Mouse (Mus musculus): ENCODE measurements around the gene Efcab10. TPM values are rescaled to one million over a fixed set of nuclear protein-coding genes. Genes with fewer than 3 reads are reported as not detected.

Gene Efcab10
- polyA plus RNA-seq, 1 experiment from 2014 or later: not detected

GRCm38 (mm10) chr12:33360729-33361128 lies 33.9 kb upstream of the Efcab10 start:
- ATAC-seq (ENCODE audit: insufficient number of reproducible peaks, insufficient read depth, low FRiP score, low read depth): no peak
- 55% methylated on average over 6 of the region's 6 CpGs for WGBS
- Histone ChIP-seq H3K4me2 (replicated peaks; ENCODE audit: low read depth, low read length) (no peak overlapping the region), H3K27me3 (ENCODE audit: control insufficient read depth, insufficient read depth, low read length) (no peaks in the 10 kb centered on the region), H3K36me3 (ENCODE audit: control insufficient read depth, insufficient read depth, low read length) (peaks cover 3% of the 10 kb centered on the region; the same call in 1 of the 2 replicates), H3K27ac (ENCODE audit: low read length) (no peak overlapping the region), H3K9me3 (ENCODE audit: control insufficient read depth, low read depth, low read length) (no peaks in the 10 kb centered on the region), H3K4me1 (ENCODE audit: control insufficient read depth, insufficient read depth, low read length) (no peaks in the 10 kb centered on the region), H3K4me3 (ENCODE audit: low read depth, low read length) (no peak overlapping the region), H3K9ac (replicated peaks; ENCODE audit: low read depth, low read length) (no peak overlapping the region)

- Histone ChIP-seq H3K9me3 (ENCODE audit: control insufficient read depth, low read depth, low read length) (no peaks in the 10 kb centered on the region), H3K27me3 (ENCODE audit: control insufficient read depth, insufficient read depth, low read length) (no peaks in the 10 kb centered on the region), H3K9ac (replicated peaks; ENCODE audit: low read depth, low read length) (no peak overlapping the region), H3K4me2 (replicated peaks; ENCODE audit: low read depth, low read length) (no peak overlapping the region), H3K36me3 (ENCODE audit: control insufficient read depth, insufficient read depth, low read length) (peaks cover 7% of the 10 kb centered on the region; the same call in 1 of the 2 replicates), H3K27ac (ENCODE audit: low read length) (no peak overlapping the region), H3K4me1 (ENCODE audit: control insufficient read depth, insufficient read depth, low read length) (no peaks in the 10 kb centered on the region), H3K4me3 (ENCODE audit: low read depth, low read length) (no peak overlapping the region)
- no peak for ATAC-seq (ENCODE audit: insufficient number of reproducible peaks, insufficient read depth, low FRiP score, low read depth)
- WGBS: 86% methylated on average over 8 of the region's 8 CpGs
Observed at GRCm38 (mm10) chr12:33364511-33364910, 30.1 kb upstream of the Efcab10 start.

GRCm38 (mm10) chr12:33365133-33365532 lies 29.5 kb upstream of the Efcab10 start:
- ATAC-seq (ENCODE audit: insufficient number of reproducible peaks, insufficient read depth, low FRiP score, low read depth): no peak
- Histone ChIP-seq H3K4me2 (replicated peaks; ENCODE audit: low read depth, low read length) (no peak overlapping the region), H3K4me3 (ENCODE audit: low read depth, low read length) (no peak overlapping the region), H3K9ac (replicated peaks; ENCODE audit: low read depth, low read length) (no peak overlapping the region), H3K4me1 (ENCODE audit: control insufficient read depth, insufficient read depth, low read length) (no peaks in the 10 kb centered on the region), H3K9me3 (ENCODE audit: control insufficient read depth, low read depth, low read length) (no peaks in the 10 kb centered on the region), H3K27ac (ENCODE audit: low read length) (no peak overlapping the region), H3K27me3 (ENCODE audit: control insufficient read depth, insufficient read depth, low read length) (no peaks in the 10 kb centered on the region), H3K36me3 (ENCODE audit: control insufficient read depth, insufficient read depth, low read length) (peaks cover 7% of the 10 kb centered on the region; the same call in 1 of the 2 replicates)
- WGBS: 92% methylated on average over 8 of the region's 8 CpGs

- no peaks in the 10 kb centered on the region for H3K4me1 ChIP-seq (ENCODE audit: control insufficient read depth, insufficient read depth, low read length)
- H3K9me3 ChIP-seq (ENCODE audit: control insufficient read depth, low read depth, low read length): no peaks in the 10 kb centered on the region
- WGBS: 73% methylated on average over 3 of the region's 3 CpGs
- no peak overlapping the region for H3K4me2 ChIP-seq (replicated peaks; ENCODE audit: low read depth, low read length)
- H3K4me3 ChIP-seq (ENCODE audit: low read depth, low read length): no peak overlapping the region
- H3K36me3 ChIP-seq (ENCODE audit: control insufficient read depth, insufficient read depth, low read length): 0 out of 2 replicates have a peak, but pooled peaks cover 4% of the 10 kb centered on the region
- no peak for ATAC-seq (ENCODE audit: insufficient number of reproducible peaks, insufficient read depth, low FRiP score, low read depth)
- H3K27ac ChIP-seq (ENCODE audit: low read length): no peak overlapping the region
- no peaks in the 10 kb centered on the region for H3K27me3 ChIP-seq (ENCODE audit: control insufficient read depth, insufficient read depth, low read length)
- H3K9ac ChIP-seq (replicated peaks; ENCODE audit: low read depth, low read length): no peak overlapping the region
Observed at GRCm38 (mm10) chr12:33369555-33369954, 25.1 kb upstream of the Efcab10 start.

- Histone ChIP-seq H3K9ac (replicated peaks; ENCODE audit: low read depth, low read length) (no peak overlapping the region), H3K27me3 (ENCODE audit: control insufficient read depth, insufficient read depth, low read length) (no peaks in the 10 kb centered on the region), H3K27ac (ENCODE audit: low read length) (no peak overlapping the region), H3K4me3 (ENCODE audit: low read depth, low read length) (0 out of 2 replicates have a peak overlapping the region, but pooled peaks have one; percentile 8), H3K4me1 (ENCODE audit: control insufficient read depth, insufficient read depth, low read length) (no peaks in the 10 kb centered on the region), H3K4me2 (replicated peaks; ENCODE audit: low read depth, low read length) (peak overlapping the region; percentile 25; the same call in 1 of the 2 replicates), H3K36me3 (ENCODE audit: control insufficient read depth, insufficient read depth, low read length) (no peaks in the 10 kb centered on the region), H3K9me3 (ENCODE audit: control insufficient read depth, low read depth, low read length) (no peaks in the 10 kb centered on the region)
- 20% methylated on average over 22 of the region's 22 CpGs for WGBS
- peak; percentile 73; the same call in 1 of the 2 replicates for ATAC-seq (ENCODE audit: insufficient number of reproducible peaks, insufficient read depth, low FRiP score, low read depth)
Observed at GRCm38 (mm10) chr12:33379624-33380445, 14.8 kb upstream of the Efcab10 start.

- H3K9ac ChIP-seq (replicated peaks; ENCODE audit: low read depth, low read length): no peak overlapping the region
- H3K4me2 ChIP-seq (replicated peaks; ENCODE audit: low read depth, low read length): no peak overlapping the region
- no peaks in the 10 kb centered on the region for H3K4me1 ChIP-seq (ENCODE audit: control insufficient read depth, insufficient read depth, low read length)
- no peaks in the 10 kb centered on the region for H3K27me3 ChIP-seq (ENCODE audit: control insufficient read depth, insufficient read depth, low read length)
- no peaks in the 10 kb centered on the region for H3K36me3 ChIP-seq (ENCODE audit: control insufficient read depth, insufficient read depth, low read length)
- H3K4me3 ChIP-seq (ENCODE audit: low read depth, low read length): no peak overlapping the region
- peak; percentile 77; the same call in 1 of the 2 replicates for ATAC-seq (ENCODE audit: insufficient number of reproducible peaks, insufficient read depth, low FRiP score, low read depth)
- WGBS: 12% methylated on average over 5 of the region's 5 CpGs
- H3K9me3 ChIP-seq (ENCODE audit: control insufficient read depth, low read depth, low read length): no peaks in the 10 kb centered on the region
- no peak overlapping the region for H3K27ac ChIP-seq (ENCODE audit: low read length)
Observed at GRCm38 (mm10) chr12:33388842-33389241, 5.8 kb upstream of the Efcab10 start.

GRCm38 (mm10) chr12:33390844-33391560 lies 3.7 kb upstream of the Efcab10 start:
- 66% methylated on average over 2 of the region's 2 CpGs for WGBS
- H3K4me2 ChIP-seq (replicated peaks; ENCODE audit: low read depth, low read length): no peak overlapping the region
- ATAC-seq (ENCODE audit: insufficient number of reproducible peaks, insufficient read depth, low FRiP score, low read depth): no peak
- H3K27me3 ChIP-seq (ENCODE audit: control insufficient read depth, insufficient read depth, low read length): no peaks in the 10 kb centered on the region
- H3K9me3 ChIP-seq (ENCODE audit: control insufficient read depth, low read depth, low read length): no peaks in the 10 kb centered on the region
- H3K27ac ChIP-seq (ENCODE audit: low read length): no peak overlapping the region
- no peaks in the 10 kb centered on the region for H3K36me3 ChIP-seq (ENCODE audit: control insufficient read depth, insufficient read depth, low read length)
- H3K9ac ChIP-seq (replicated peaks; ENCODE audit: low read depth, low read length): no peak overlapping the region
- no peak overlapping the region for H3K4me3 ChIP-seq (ENCODE audit: low read depth, low read length)
- H3K4me1 ChIP-seq (ENCODE audit: control insufficient read depth, insufficient read depth, low read length): peaks cover 4% of the 10 kb centered on the region; the same call in 1 of the 2 replicates

GRCm38 (mm10) chr12:33403265-33403693 lies 8.6 kb downstream of the Efcab10 start:
- peak; percentile 23; the same call in 1 of the 2 replicates for ATAC-seq (ENCODE audit: insufficient number of reproducible peaks, insufficient read depth, low FRiP score, low read depth)
- no peak overlapping the region for H3K4me2 ChIP-seq (replicated peaks; ENCODE audit: low read depth, low read length)
- 18% methylated on average over 7 of the region's 7 CpGs for WGBS
- no peaks in the 10 kb centered on the region for H3K36me3 ChIP-seq (ENCODE audit: control insufficient read depth, insufficient read depth, low read length)
- H3K27me3 ChIP-seq (ENCODE audit: control insufficient read depth, insufficient read depth, low read length): no peaks in the 10 kb centered on the region
- no peak overlapping the region for H3K27ac ChIP-seq (ENCODE audit: low read length)
- H3K4me1 ChIP-seq (ENCODE audit: control insufficient read depth, insufficient read depth, low read length): peaks cover 4% of the 10 kb centered on the region; the same call in 1 of the 2 replicates
- H3K4me3 ChIP-seq (ENCODE audit: low read depth, low read length): no peak overlapping the region
- no peak overlapping the region for H3K9ac ChIP-seq (replicated peaks; ENCODE audit: low read depth, low read length)
- H3K9me3 ChIP-seq (ENCODE audit: control insufficient read depth, low read depth, low read length): no peaks in the 10 kb centered on the region
